Mouse (Mus musculus) frontal cortex, postnatal 25 days (tissue): ENCODE measurements at regions not wholly inside any gene's neighbourhood (a gene's known extent, or its start where the extent isn't known, plus 50 kb on each side); places are given as distances from the start of the nearest gene placed in this dataset.

Source experiments
- DNase-seq, 2 experiments: peaks; one replicate each; pipeline ENCODE4 v3.0.0; 2022; ENCODE audit warnings: low spot score in 2 of 2

DNA sequence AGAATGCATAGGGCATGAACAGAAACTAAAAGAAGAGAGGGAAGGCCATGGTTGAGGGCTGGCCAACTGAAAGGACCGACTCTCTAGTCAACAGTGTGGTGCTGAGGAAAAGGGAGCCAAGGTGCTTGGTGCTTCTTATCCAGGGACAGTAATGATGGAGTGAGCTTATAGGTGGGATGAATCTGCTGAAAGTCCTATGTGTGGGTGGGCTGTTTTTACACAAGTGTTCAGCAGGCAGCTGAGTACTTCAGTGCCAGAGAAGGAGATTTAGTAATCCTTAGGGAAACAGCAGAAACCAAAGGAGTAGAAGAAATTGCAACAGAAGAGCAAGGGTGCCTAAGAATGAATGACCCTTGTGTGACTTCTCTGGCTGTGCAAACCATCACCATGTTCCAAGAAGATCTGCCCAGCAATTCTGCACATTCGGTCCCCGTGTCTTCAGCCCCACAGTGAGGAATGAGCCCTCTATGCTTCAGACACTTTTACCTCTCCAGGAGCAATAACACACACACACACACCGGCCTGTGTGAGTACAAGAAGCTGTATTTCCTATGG lies 82.1 kb upstream of the Pkn2 start:
- DNase-seq = no peak

DNA sequence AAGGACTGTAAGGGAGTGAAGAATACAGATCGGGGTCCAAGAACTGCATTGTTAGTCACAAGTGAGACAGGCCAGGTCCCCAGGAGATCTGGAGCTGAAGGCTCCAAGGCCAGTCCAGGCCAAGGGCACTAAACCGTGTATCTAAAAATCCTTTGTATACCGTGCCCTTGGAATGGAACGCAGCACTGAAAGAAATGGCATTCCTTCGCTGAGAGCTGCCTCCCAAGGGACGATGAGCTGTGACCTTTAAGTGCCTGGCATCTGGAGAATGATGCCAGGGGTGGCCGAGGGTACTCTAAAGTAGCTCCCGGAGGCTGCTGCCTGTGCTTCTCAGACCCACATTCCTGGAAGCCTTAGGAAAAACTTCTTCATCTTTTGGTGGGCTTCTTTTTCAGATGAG lies 76.0 kb upstream of the Pkn2 start:
- DNase-seq = no peak

DNA sequence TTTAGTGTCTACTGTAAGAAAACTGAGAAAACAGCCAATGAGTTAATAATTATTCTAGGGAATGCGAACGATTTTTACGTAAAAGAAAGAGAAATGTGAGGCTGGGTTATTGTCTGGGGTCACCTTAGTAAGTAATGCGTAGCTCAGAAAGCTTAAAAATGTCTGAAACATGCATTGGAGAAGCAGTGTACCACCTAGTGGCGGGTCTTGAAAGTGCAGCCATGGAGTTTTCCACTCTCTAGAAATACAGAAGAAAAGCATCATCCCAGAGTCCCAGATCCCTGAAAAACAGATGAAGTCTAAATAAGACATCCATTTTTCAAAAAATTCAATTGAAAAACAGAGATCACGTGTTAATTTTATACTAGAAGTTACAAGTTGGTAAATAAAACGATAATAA lies 67.0 kb upstream of the Pkn2 start:
- peak; percentile 45 to 49 for DNase-seq

DNA sequence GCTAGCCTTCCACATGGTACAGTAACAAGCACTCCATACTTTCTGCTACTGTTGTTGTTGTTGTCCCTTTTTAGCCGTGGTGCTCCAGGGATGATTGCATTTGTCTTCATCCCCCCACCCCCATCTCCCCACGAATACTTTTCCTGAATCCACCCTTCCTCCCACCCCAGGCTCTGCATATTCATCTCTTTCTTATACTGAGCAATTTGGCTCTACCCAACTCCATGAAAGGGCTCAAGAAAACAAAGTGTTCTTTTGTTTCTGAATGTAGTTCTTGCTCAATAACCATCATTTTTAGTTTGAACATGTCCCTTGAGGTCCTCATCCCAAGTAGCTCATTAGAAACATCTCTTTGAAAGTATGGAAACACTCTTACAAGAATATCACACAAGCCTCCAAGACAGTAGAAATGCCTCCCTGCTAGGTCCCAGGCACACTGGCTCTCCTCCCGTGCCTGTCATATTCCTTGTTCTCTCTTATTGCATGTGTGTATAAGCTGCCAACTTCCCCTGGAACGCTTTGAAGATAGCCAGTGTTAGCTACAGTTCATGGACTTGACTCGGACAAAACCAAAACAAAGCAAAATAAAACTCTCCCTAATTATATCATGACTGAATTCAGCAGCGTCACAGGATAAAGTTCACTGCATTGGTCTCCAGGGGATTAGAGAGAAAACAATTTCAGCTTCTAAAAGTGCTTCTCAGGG lies 59.7 kb upstream of the Pkn2 start:
- no peak for DNase-seq

DNA sequence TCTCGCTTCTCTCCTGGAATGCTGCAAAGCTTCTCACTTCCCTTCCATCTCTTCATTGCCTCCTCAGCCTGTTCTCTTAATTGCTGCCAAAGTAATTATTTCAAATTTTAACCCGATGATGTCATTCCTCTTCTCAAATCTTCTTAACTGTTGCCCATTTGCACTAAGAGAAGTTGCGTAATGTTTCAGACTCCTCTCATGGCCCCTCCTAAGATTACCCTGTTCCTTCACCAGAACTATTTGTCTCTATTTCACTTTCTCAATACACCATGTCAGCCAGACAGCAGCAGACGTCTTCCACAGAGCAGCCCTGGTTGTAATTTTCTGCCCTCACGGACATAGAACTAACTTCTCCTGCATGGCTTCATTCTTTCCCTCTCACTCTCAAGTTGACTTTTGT lies 59.1 kb upstream of the Pkn2 start:
- DNase-seq = no peak

DNA sequence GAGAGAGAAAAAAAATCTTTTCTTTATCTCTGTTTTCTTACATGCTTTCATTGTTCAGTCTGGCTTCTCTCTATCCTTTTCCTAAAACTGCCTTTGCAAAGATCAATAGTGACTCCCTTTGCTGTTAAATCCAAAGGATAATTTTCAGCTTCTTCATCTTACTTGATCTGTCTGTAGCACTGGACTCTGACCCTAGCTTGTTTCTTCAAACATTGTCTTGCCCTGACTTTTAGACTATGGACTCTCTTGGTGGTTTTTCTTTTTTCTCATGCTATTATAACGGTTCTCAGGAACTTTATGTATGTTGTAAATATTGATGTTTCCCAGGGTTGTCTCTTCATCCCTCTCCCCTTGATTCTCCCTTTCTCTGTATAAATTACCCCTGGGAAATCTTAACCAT lies 58.0 kb upstream of the Pkn2 start:
- DNase-seq = no peak

DNA sequence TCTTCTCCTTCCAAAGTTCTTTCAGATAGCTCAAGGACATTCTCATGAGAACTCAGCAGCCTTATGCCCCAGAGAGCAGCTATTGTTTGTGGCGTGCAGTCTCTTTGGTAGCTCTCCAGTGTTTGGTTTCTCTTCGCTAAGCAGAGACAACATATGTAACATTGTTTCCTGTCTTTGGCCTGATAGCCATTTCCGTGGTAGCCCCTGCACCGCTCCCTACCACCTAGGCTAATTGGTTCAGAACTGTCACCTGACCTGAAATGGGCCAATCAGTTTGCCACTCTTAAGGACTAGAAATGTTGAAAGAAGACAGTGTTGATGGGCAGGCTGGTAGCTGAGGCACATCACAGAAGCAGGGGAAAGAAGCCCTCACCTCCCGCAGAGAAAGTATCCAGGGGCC lies 54.1 kb upstream of the Pkn2 start:
- no peak for DNase-seq

DNA sequence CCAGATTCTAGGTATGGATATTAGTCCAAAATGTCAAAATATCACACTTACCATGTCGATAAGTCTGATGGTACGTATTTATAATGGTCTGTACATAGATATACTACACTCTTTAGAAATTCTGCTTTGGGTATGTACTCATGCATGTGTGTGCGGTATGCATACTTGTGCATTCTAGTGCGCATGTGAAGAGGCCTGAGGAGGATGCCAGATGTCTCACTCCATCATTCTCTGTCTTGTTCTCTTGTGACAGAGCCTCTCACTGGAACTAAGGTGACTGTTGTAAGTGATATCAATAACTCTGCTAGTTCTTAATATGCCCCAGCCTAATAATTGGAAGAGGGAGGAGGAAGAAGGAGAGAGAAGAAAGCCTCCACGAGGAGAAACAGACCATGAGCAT lies 52.5 kb upstream of the Pkn2 start:
- DNase-seq = no peak

DNA sequence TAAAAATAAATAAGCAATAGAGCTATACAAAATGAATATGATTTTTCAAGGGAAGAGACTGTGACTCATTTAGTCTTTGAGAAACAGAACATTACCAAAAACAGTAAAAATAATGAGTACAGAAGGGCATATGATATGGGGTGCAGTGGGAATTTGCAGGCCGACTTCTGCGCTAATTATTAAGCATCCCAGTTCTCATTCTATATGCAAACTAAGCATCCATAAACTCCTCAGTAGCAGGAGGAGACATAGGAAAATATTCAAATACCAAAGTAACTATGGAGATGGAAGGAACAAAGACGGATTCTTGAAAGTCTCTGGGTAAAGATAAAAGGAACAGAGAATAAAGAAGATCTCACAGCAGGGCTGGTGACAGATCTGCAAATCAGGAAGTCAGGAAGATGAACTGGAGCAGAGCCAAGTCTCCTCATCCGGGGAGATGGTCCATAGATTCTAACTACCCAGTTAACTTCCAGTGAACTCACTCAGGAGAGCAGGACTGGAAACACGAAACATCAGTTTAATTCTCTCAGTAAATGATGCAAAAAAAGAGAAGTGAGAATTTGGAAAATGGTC lies 52.0 kb upstream of the Pkn2 start:
- no peak for DNase-seq
